Comparison of ENCODE assay signal across 22 mouse cellular contexts in genomic region chr1:59848327-59848726, GRCm38 (mm10).
DNase-seq lines count a peak whose midpoint lies in the region; ATAC-seq and TF ChIP-seq lines count a peak whose summit lies in the region.
"Had no signal": no experiment of that assay in that cellular context is flagged by ENCODE, and none has a peak within 500 bp of the region (broad histone marks: within the 10 kb centered on the region; RNA-seq: fewer than 3 reads in every experiment).

No protein-coding gene starts in this region.

- no peak overlapping the region for H3K4me3 ChIP-seq in forebrain, embryonic 12.5 days (replicated peaks)
- no peak overlapping the region for H3K4me3 ChIP-seq in forebrain, embryonic 10.5 days
- H3K4me3 ChIP-seq: intestine, embryonic 15.5 days; limb, embryonic 10.5 days; liver, embryonic 15.5 days; lung, embryonic 15.5 days; megakaryocyte, embryonic 14.5 days had no signal

- DNase-seq in forebrain, embryonic 10.5 days (ENCODE audit: extremely low spot score, low spot score) = no peak
- DNase-seq in left cerebral cortex, postnatal 25 days (ENCODE audit: low spot score in 2 of 2) = peak; percentile 10 to 18
- DNase-seq in left cerebral cortex, adult 18-20 months (ENCODE audit: low spot score in 2 of 2) = no peak
- DNase-seq in brain, adult 2 months (ENCODE audit: low read depth, low spot score) = peak; percentile 64
- DNase-seq in brain, embryonic 14.5 days (ENCODE audit: low read depth) = peak; percentile 39
- DNase-seq in heart, adult 8-10 months (ENCODE audit: low spot score) = no peak
- DNase-seq: cerebellum, adult 18-20 months; cerebellum, postnatal 14 days; gastrocnemius, postnatal 36 days; heart, postnatal 4 days; kidney, adult 8-10 months; kidney, postnatal 10 days; liver; lung, postnatal 36 days; thymus, postnatal 25 days had no signal

- H3K4me2 ChIP-seq in forebrain, embryonic 12.5 days = no peak overlapping the region
- H3K4me2 ChIP-seq: intestine, embryonic 15.5 days; liver, embryonic 15.5 days; lung, embryonic 15.5 days had no signal

- no peaks in the 10 kb centered on the region for H3K27me3 ChIP-seq in forebrain, embryonic 12.5 days
- no peaks in the 10 kb centered on the region for H3K27me3 ChIP-seq in forebrain, embryonic 10.5 days (ENCODE audit: poor library complexity, severe bottlenecking)
- H3K27me3 ChIP-seq: intestine, embryonic 15.5 days; liver, embryonic 15.5 days; lung, embryonic 15.5 days; megakaryocyte, embryonic 14.5 days had no signal

- H3K9me3 ChIP-seq in forebrain, embryonic 12.5 days = no peaks in the 10 kb centered on the region
- H3K9me3 ChIP-seq in forebrain, embryonic 10.5 days = no peaks in the 10 kb centered on the region
- H3K9me3 ChIP-seq: intestine, embryonic 15.5 days; limb, embryonic 10.5 days; liver, embryonic 15.5 days; lung, embryonic 15.5 days; megakaryocyte, embryonic 14.5 days had no signal

- H3K4me1 ChIP-seq in forebrain, embryonic 12.5 days = no peaks in the 10 kb centered on the region
- H3K4me1 ChIP-seq in forebrain, embryonic 10.5 days = no peaks in the 10 kb centered on the region
- H3K4me1 ChIP-seq: intestine, embryonic 15.5 days; limb, embryonic 10.5 days; liver, embryonic 15.5 days; lung, embryonic 15.5 days had no signal

- TF ChIP-seq POLR2A in brain, embryonic 14.5 days (IDR thresholded peaks at IDR 0.05; ENCODE audit: borderline replicate concordance, extremely low read depth, insufficient read depth, insufficient read length, poor library complexity, severe bottlenecking) = no peak

- intact Hi-C loops in left cerebral cortex, postnatal 25 days (cut with DNase I) = loop anchor here (10.0 kb wide), 1 partner anchor 154 kb away; no protein-coding TSS in a partner anchor

- no peak overlapping the region for H3K9ac ChIP-seq in forebrain, embryonic 12.5 days
- H3K9ac ChIP-seq: intestine, embryonic 15.5 days; liver, embryonic 15.5 days; lung, embryonic 15.5 days had no signal

- no peak for ATAC-seq in forebrain, embryonic 12.5 days (ENCODE audit: low FRiP score)
- ATAC-seq: hindbrain, embryonic 16.5 days; intestine, embryonic 15.5 days had no signal

- 92% methylated on average over 8 of the region's 8 CpGs for WGBS in forebrain, embryonic 12.5 days
- 71% methylated on average over 8 of the region's 8 CpGs for WGBS in forebrain, embryonic 10.5 days

- 0 out of 2 replicates have a peak overlapping the region, but pooled peaks have one; percentile 13 for H3K27ac ChIP-seq in forebrain, embryonic 12.5 days
- no peak overlapping the region for H3K27ac ChIP-seq in forebrain, embryonic 10.5 days
- H3K27ac ChIP-seq: intestine, embryonic 15.5 days; limb, embryonic 10.5 days; liver, embryonic 15.5 days; lung, embryonic 15.5 days had no signal

- TF ChIP-seq CTCF in brain, embryonic 14.5 days (IDR thresholded peaks at IDR 0.05; ENCODE audit: borderline replicate concordance, extremely low read depth, insufficient read depth, insufficient read length) = no peak

- H3K36me3 ChIP-seq in forebrain, embryonic 12.5 days (replicated peaks) = peaks cover 49% of the 10 kb centered on the region
- H3K36me3 ChIP-seq in forebrain, embryonic 10.5 days (replicated peaks) = peaks cover 81% of the 10 kb centered on the region
- H3K36me3 ChIP-seq: intestine, embryonic 15.5 days had no signal

Comparison
In these comparisons a context has a peak if more than half of its experiments do, and no peak if none do; other contexts are left out.
1. DNase-seq: peak in left cerebral cortex, postnatal 25 days (2 of 2), brain, adult 2 months (single experiment) and brain, embryonic 14.5 days (single experiment); none in forebrain, embryonic 10.5 days (single experiment), left cerebral cortex, adult 18-20 months (0 of 2) and heart, adult 8-10 months (single experiment).